Mouse (Mus musculus) c-Kit-positive CD71-positive TER-119-negative erythroid progenitor cells, embryonic 14.5 days (primary cell): ENCODE measurements at regions not wholly inside any gene's neighbourhood (a gene's known extent, or its start where the extent isn't known, plus 50 kb on each side); places are given as distances from the start of the nearest gene placed in this dataset.

ENCODE experiments used
- DNase-seq: peaks from one replicate; pipeline ENCODE4 v3.0.0-alpha.2; 2013; ENCODE audit warnings: low read depth

- DNase-seq: no peak
These were observed 208.2 kb downstream of the Rpl10-ps3 start for GRCm38 (mm10) chr9:50136636-50136985.

- DNase-seq: no peak
These were observed 208.7 kb downstream of the Rpl10-ps3 start for GRCm38 (mm10) chr9:50135939-50136635.

- no peak for DNase-seq
These were observed 220.5 kb downstream of the Rpl10-ps3 start for GRCm38 (mm10) chr9:50124241-50124640.

- no peak for DNase-seq
These were observed 223.8 kb downstream of the Rpl10-ps3 start for GRCm38 (mm10) chr9:50120820-50121599.

- no peak for DNase-seq
These were observed 225.4 kb downstream of the Rpl10-ps3 start for GRCm38 (mm10) chr9:50119412-50119811.

- no peak for DNase-seq
These were observed 226.2 kb downstream of the Rpl10-ps3 start for GRCm38 (mm10) chr9:50118578-50118977.

GRCm38 (mm10) chr9:50106551-50106950 lies 238.2 kb downstream of the Rpl10-ps3 start:
- DNase-seq: no peak

- no peak for DNase-seq
These were observed 242.0 kb downstream of the Rpl10-ps3 start for GRCm38 (mm10) chr9:50102766-50103165.

GRCm38 (mm10) chr9:50101061-50101460 lies 243.7 kb downstream of the Rpl10-ps3 start:
- DNase-seq: no peak

GRCm38 (mm10) chr9:50090968-50091367 lies 253.8 kb downstream of the Rpl10-ps3 start:
- DNase-seq: no peak

GRCm38 (mm10) chr9:50089916-50090315 lies 254.9 kb downstream of the Rpl10-ps3 start:
- no peak for DNase-seq

GRCm38 (mm10) chr9:50080205-50080604 lies 264.6 kb downstream of the Rpl10-ps3 start:
- DNase-seq: no peak

- DNase-seq: no peak
These were observed 269.9 kb upstream of the Ncam1 start for GRCm38 (mm10) chr9:50068576-50068975.

- no peak for DNase-seq
These were observed 269.1 kb upstream of the Ncam1 start for GRCm38 (mm10) chr9:50067729-50068225.

- DNase-seq: no peak
These were observed 265.9 kb upstream of the Ncam1 start for GRCm38 (mm10) chr9:50064505-50065229.

GRCm38 (mm10) chr9:50038231-50038630 lies 239.5 kb upstream of the Ncam1 start:
- DNase-seq: no peak

GRCm38 (mm10) chr9:50032322-50033158 lies 233.8 kb upstream of the Ncam1 start:
- no peak for DNase-seq

GRCm38 (mm10) chr9:50031318-50031717 lies 232.6 kb upstream of the Ncam1 start:
- no peak for DNase-seq

GRCm38 (mm10) chr9:50029030-50029429 lies 230.3 kb upstream of the Ncam1 start:
- no peak for DNase-seq

- DNase-seq: no peak
These were observed 229.8 kb upstream of the Ncam1 start for GRCm38 (mm10) chr9:50028573-50028972.

- DNase-seq: no peak
These were observed 226.1 kb upstream of the Ncam1 start for GRCm38 (mm10) chr9:50024820-50025219.

GRCm38 (mm10) chr9:50013602-50014001 lies 214.9 kb upstream of the Ncam1 start:
- no peak for DNase-seq
